29 mouse cellular contexts compared by ENCODE assay signal in genomic region chr5:142555866-142556265, GRCm38 (mm10). TPM values are rescaled to one million over a fixed set of nuclear protein-coding genes. Genes with fewer than 3 reads are reported as not detected.
DNase-seq lines count a peak whose midpoint lies in the region; ATAC-seq and TF ChIP-seq lines count a peak whose summit lies in the region.
"Had no signal": no experiment of that assay in that cellular context is flagged by ENCODE, and none has a peak within 500 bp of the region (broad histone marks: within the 10 kb centered on the region; RNA-seq: fewer than 3 reads in every experiment).

No protein-coding gene starts in this region.

- TF ChIP-seq EP300 in liver, postnatal 0 days (IDR thresholded peaks at IDR 0.05; ENCODE audit: low read depth), result no peak

- DNase-seq in liver, adult 2 months (ENCODE audit: extremely low read depth, low read depth, low spot score), result peak; percentile 41
- DNase-seq in liver, postnatal 0 days, result no peak
- peak; percentile 96 for DNase-seq in adipocyte (ENCODE audit: low spot score)
- peak; percentile 66 for DNase-seq in adrenal gland, postnatal 14 days
- no peak for DNase-seq in ovary, postnatal 14 days (ENCODE audit: low spot score)
- no peak for DNase-seq in kidney, postnatal 14 days
- DNase-seq: cerebellum, adult 11-12 months; cerebellum, adult 8-10 months; cerebellum, postnatal 10 days; cerebellum, postnatal 36 days; embryo, embryonic 11 days; gastrocnemius, postnatal 10 days; gastrocnemius, postnatal 36 days; heart, adult 2 months had no signal

- no peaks in the 10 kb centered on the region for H3K79me2 ChIP-seq in liver, adult 2 months (ENCODE audit: control insufficient read depth, insufficient read depth, low read length)

- H3K27ac ChIP-seq in liver, adult 2 months (replicated peaks; ENCODE audit: insufficient read depth, low read depth, low read length), result no peak overlapping the region
- H3K27ac ChIP-seq in liver, postnatal 0 days (ENCODE audit: low read depth), result no peak overlapping the region
- H3K27ac ChIP-seq in brown adipose tissue, adult 24 weeks (replicated peaks; ENCODE audit: low read depth, low read length), result peak overlapping the region; percentile 85
- H3K27ac ChIP-seq in midbrain, embryonic 13.5 days, result no peak overlapping the region
- H3K27ac ChIP-seq: embryonic facial prominence, embryonic 10.5 days; embryonic facial prominence, embryonic 13.5 days; forebrain, embryonic 12.5 days; forebrain, embryonic 15.5 days; heart, adult 2 months; heart, embryonic 10.5 days; hindbrain, embryonic 12.5 days; hindbrain, embryonic 15.5 days had no signal

- no peaks in the 10 kb centered on the region for H3K4me1 ChIP-seq in liver, adult 2 months (ENCODE audit: control insufficient read depth, insufficient read depth, low read length)
- H3K4me1 ChIP-seq in liver, postnatal 0 days (ENCODE audit: insufficient read depth), result peaks cover 3% of the 10 kb centered on the region; the same call in 1 of the 2 replicates
- H3K4me1 ChIP-seq in brown adipose tissue, adult 24 weeks (ENCODE audit: control insufficient read depth, insufficient read depth, insufficient read length, low read length), result peaks cover 8% of the 10 kb centered on the region
- no peaks in the 10 kb centered on the region for H3K4me1 ChIP-seq in midbrain, embryonic 13.5 days (replicated peaks)
- H3K4me1 ChIP-seq: hindbrain, embryonic 12.5 days had no signal

- H3K36me3 ChIP-seq in liver, adult 2 months (ENCODE audit: control insufficient read depth, insufficient read depth, low read length), result no peaks in the 10 kb centered on the region
- H3K36me3 ChIP-seq in liver, postnatal 0 days (replicated peaks; ENCODE audit: insufficient read depth, low read length), result no peaks in the 10 kb centered on the region
- H3K36me3 ChIP-seq in midbrain, embryonic 13.5 days, result no peaks in the 10 kb centered on the region
- H3K36me3 ChIP-seq: embryonic facial prominence, embryonic 10.5 days; embryonic facial prominence, embryonic 13.5 days; forebrain, embryonic 12.5 days; forebrain, embryonic 15.5 days; heart, embryonic 10.5 days; hindbrain, embryonic 12.5 days; hindbrain, embryonic 15.5 days had no signal

- no peak for ATAC-seq in liver, postnatal 0 days
- ATAC-seq in midbrain, embryonic 13.5 days, result no peak
- ATAC-seq: forebrain, embryonic 15.5 days; intestine, postnatal 0 days; Patski had no signal

- no peaks in the 10 kb centered on the region for H3K27me3 ChIP-seq in liver, adult 2 months (ENCODE audit: control insufficient read depth, insufficient read depth, low read length)
- H3K27me3 ChIP-seq in liver, postnatal 0 days (ENCODE audit: insufficient read depth, low read length), result no peaks in the 10 kb centered on the region
- no peaks in the 10 kb centered on the region for H3K27me3 ChIP-seq in midbrain, embryonic 13.5 days
- H3K27me3 ChIP-seq: embryonic facial prominence, embryonic 13.5 days; hindbrain, embryonic 15.5 days; Patski had no signal

- no peak overlapping the region for H3K4me2 ChIP-seq in liver, postnatal 0 days (ENCODE audit: low read depth, low read length)
- H3K4me2 ChIP-seq in midbrain, embryonic 13.5 days (replicated peaks), result no peak overlapping the region
- H3K4me2 ChIP-seq: embryonic facial prominence, embryonic 13.5 days; forebrain, embryonic 12.5 days; forebrain, embryonic 15.5 days; hindbrain, embryonic 12.5 days; hindbrain, embryonic 15.5 days had no signal

- no peak for TF ChIP-seq POLR2A in liver, adult 2 months (IDR thresholded peaks at IDR 0.05; ENCODE audit: extremely low read depth, insufficient read depth, low read length)

- WGBS in liver, adult 2 months, result 54% methylated on average over 5 of the region's 5 CpGs
- 63% methylated on average over 5 of the region's 5 CpGs for WGBS in liver, postnatal 0 days (ENCODE audit: insufficient replicate concordance)
- WGBS in midbrain, embryonic 13.5 days, result 84% methylated on average over 5 of the region's 5 CpGs

- TF ChIP-seq CTCF in liver, adult 2 months (IDR thresholded peaks at IDR 0.05; ENCODE audit: low read depth, low read length), result no peak
- no peak for TF ChIP-seq CTCF in liver, postnatal 0 days (IDR thresholded peaks at IDR 0.05; ENCODE audit: low read depth)

- no peak overlapping the region for H3K9ac ChIP-seq in liver, adult 2 months (ENCODE audit: low read depth, low read length)
- H3K9ac ChIP-seq in liver, postnatal 0 days (replicated peaks), result no peak overlapping the region
- H3K9ac ChIP-seq in midbrain, embryonic 13.5 days (replicated peaks), result no peak overlapping the region
- H3K9ac ChIP-seq: embryonic facial prominence, embryonic 13.5 days; forebrain, embryonic 12.5 days; forebrain, embryonic 15.5 days; hindbrain, embryonic 12.5 days; hindbrain, embryonic 15.5 days had no signal

- H3K4me3 ChIP-seq in liver, adult 2 months (ENCODE audit: insufficient read depth, low read depth, low read length), result no peak overlapping the region
- H3K4me3 ChIP-seq in liver, postnatal 0 days (ENCODE audit: low read depth, low read length), result no peak overlapping the region
- no peak overlapping the region for H3K4me3 ChIP-seq in brown adipose tissue, adult 24 weeks (ENCODE audit: insufficient read depth, low read depth, low read length)
- no peak overlapping the region for H3K4me3 ChIP-seq in midbrain, embryonic 13.5 days (replicated peaks)
- H3K4me3 ChIP-seq: embryonic facial prominence, embryonic 10.5 days; embryonic facial prominence, embryonic 13.5 days; erythroblast, embryonic 14.5 days; forebrain, embryonic 12.5 days; forebrain, embryonic 15.5 days; heart, adult 2 months; heart, embryonic 10.5 days; hindbrain, embryonic 12.5 days; hindbrain, embryonic 15.5 days had no signal

- no peaks in the 10 kb centered on the region for H3K9me3 ChIP-seq in liver, postnatal 0 days (ENCODE audit: low read length)
- no peaks in the 10 kb centered on the region for H3K9me3 ChIP-seq in midbrain, embryonic 13.5 days
- H3K9me3 ChIP-seq: embryonic facial prominence, embryonic 10.5 days; embryonic facial prominence, embryonic 13.5 days; forebrain, embryonic 12.5 days; forebrain, embryonic 15.5 days; heart, embryonic 10.5 days; hindbrain, embryonic 12.5 days; hindbrain, embryonic 15.5 days had no signal

RNA-seq across cellular contexts. Expression of gene Radil, which starts 5.0 kb away (rescaled TPM):
- not detected in 2 replicates for total RNA-seq in liver, adult 2 months (2014; rRNA removed)
- polyA plus RNA-seq in liver, adult 2 months (2012; rRNA removed), result 0.02 TPM in 1 of 2 replicates, not detected in the other
- polyA plus RNA-seq in liver, postnatal 0 days (2015; fragmentation: Nextera tagmentation; extraction: Ambion mirVana), result 0.05 TPM in 1 of 2 replicates, not detected in the other
- 8.1 and 8.7 TPM in 2 replicates for total RNA-seq in adrenal gland, postnatal 14 days (2021)
- 3.4 and 11.7 TPM in 2 replicates for polyA plus RNA-seq in brown adipose tissue, adult 24 weeks (2012; ENCODE audit: insufficient read depth, insufficient read length, missing spikeins)
- 10.6 and 12.5 TPM in 2 replicates for polyA plus RNA-seq in midbrain, embryonic 13.5 days (2015; fragmentation: Nextera tagmentation; extraction: Ambion mirVana)
- total RNA-seq: granulocyte monocyte progenitor cell, adult 5-6 weeks; hematopoietic stem cell, adult 5-6 weeks had no signal

RNA-seq across cellular contexts. Expression of gene Papolb, which starts 26.0 kb away (rescaled TPM):
- not detected in 2 replicates for total RNA-seq in liver, adult 2 months (2014; rRNA removed)
- not detected in 2 replicates for polyA plus RNA-seq in liver, adult 2 months (2012; rRNA removed)
- polyA plus RNA-seq in liver, postnatal 0 days (2015; fragmentation: Nextera tagmentation; extraction: Ambion mirVana), result not detected in 2 replicates
- 0.19 and 0.33 TPM in 2 replicates for total RNA-seq in adrenal gland, postnatal 14 days (2021)
- not detected in 2 replicates for polyA plus RNA-seq in brown adipose tissue, adult 24 weeks (2012; ENCODE audit: insufficient read depth, insufficient read length, missing spikeins)
- polyA plus RNA-seq in midbrain, embryonic 13.5 days (2015; fragmentation: Nextera tagmentation; extraction: Ambion mirVana), result 0.12 and 0.21 TPM in 2 replicates
- total RNA-seq: granulocyte monocyte progenitor cell, adult 5-6 weeks; hematopoietic stem cell, adult 5-6 weeks had no signal
- polyA plus RNA-seq: erythroblast, embryonic 14.5 days; intestine, postnatal 0 days had no signal

RNA-seq across cellular contexts. Expression of gene Mmd2, which starts 52.7 kb away (rescaled TPM):
- 9.8 and 37.1 TPM in 2 replicates for total RNA-seq in liver, adult 2 months (2014; rRNA removed)
- polyA plus RNA-seq in liver, adult 2 months (2012; rRNA removed), result 13.1 and 27.6 TPM in 2 replicates
- 9.1 and 11.8 TPM in 2 replicates for polyA plus RNA-seq in liver, postnatal 0 days (2015; fragmentation: Nextera tagmentation; extraction: Ambion mirVana)
- 39.2 and 59.5 TPM in 2 replicates for total RNA-seq in adrenal gland, postnatal 14 days (2021)
- polyA plus RNA-seq in brown adipose tissue, adult 24 weeks (2012; ENCODE audit: insufficient read depth, insufficient read length, missing spikeins), result 1.3 and 3.4 TPM in 2 replicates
- 22.0 and 25.0 TPM in 2 replicates for polyA plus RNA-seq in midbrain, embryonic 13.5 days (2015; fragmentation: Nextera tagmentation; extraction: Ambion mirVana)
- total RNA-seq: gastrocnemius, postnatal 36 days; granulocyte monocyte progenitor cell, adult 5-6 weeks; hematopoietic stem cell, adult 5-6 weeks had no signal
- polyA plus RNA-seq: erythroblast, embryonic 14.5 days; heart, postnatal 0 days; Patski had no signal

Comparison
In these comparisons a context has a peak if more than half of its experiments do, and no peak if none do; other contexts are left out.
1. DNase-seq: peak in liver, adult 2 months (single experiment), adipocyte (single experiment) and adrenal gland, postnatal 14 days (single experiment); none in liver, postnatal 0 days (single experiment), ovary, postnatal 14 days (single experiment) and kidney, postnatal 14 days (single experiment).